Mouse (Mus musculus): ENCODE measurements around the gene Timm8b. TPM values are rescaled to one million over a fixed set of nuclear protein-coding genes. Genes with fewer than 3 reads are reported as not detected.
"Not testable (repeated sequence)": the region's sequence is repeated elsewhere in the genome, so short reads cannot be mapped to it uniquely, and the experiment has no call there.

The Timm8b gene
- polyA plus RNA-seq, 1 experiment from 2014 or later = 341 TPM

GRCm38 (mm10) chr9:50616766-50617603 is 13.3 kb downstream of the Timm8b start, which contains the start of the genes Pih1d2 and Nkapd1:
TSS of gene Pih1d2 (plus strand) at chr9:50617321.
TSS of gene Nkapd1 (minus strand) at chr9:50617464.
- Histone ChIP-seq H3K36me3 (ENCODE audit: control insufficient read depth, insufficient read depth, low read length) (peaks cover 38% of the 10 kb centered on the region), H3K9me3 (ENCODE audit: control insufficient read depth, low read length) (no peaks in the 10 kb centered on the region), H3K4me2 (ENCODE audit: low read length) (peak within 1 kb of the TSS; percentile 80), H3K4me3 (ENCODE audit: low read depth, low read length) (peak within 1 kb of the TSS; percentile 99), H3K4me1 (replicated peaks; ENCODE audit: control insufficient read depth, insufficient read depth, low read length) (peaks cover 8% of the 10 kb centered on the region; the same call in 1 of the 2 replicates), H3K27me3 (replicated peaks; ENCODE audit: control insufficient read depth, insufficient read depth, low read length) (no peaks in the 10 kb centered on the region), H3K9ac (ENCODE audit: low read length) (peak within 1 kb of the TSS; percentile 89), H3K27ac (ENCODE audit: low read depth) (peak within 1 kb of the TSS; percentile 96)
- peak; percentile 98 for DNase-seq (ENCODE audit: low spot score)
- ATAC-seq (replicated peaks; ENCODE audit: low FRiP score, low TSS enrichment, low read depth) = peak; percentile 98
- under 1% methylated on average over 80 of the region's 81 CpGs for WGBS

GRCm38 (mm10) chr9:50617794-50618330 is 14.2 kb downstream of the Timm8b start:
- WGBS = 63% methylated on average over 9 of the region's 9 CpGs
- peaks cover 29% of the 10 kb centered on the region for H3K36me3 ChIP-seq (ENCODE audit: control insufficient read depth, insufficient read depth, low read length)
- ATAC-seq (replicated peaks; ENCODE audit: low FRiP score, low TSS enrichment, low read depth) (no peak), DNase-seq (ENCODE audit: low spot score) (no peak)
- H3K27me3 ChIP-seq (replicated peaks; ENCODE audit: control insufficient read depth, insufficient read depth, low read length) = no peaks in the 10 kb centered on the region
- H3K4me2 ChIP-seq (ENCODE audit: low read length) = peak overlapping the region; percentile 80
- no peaks in the 10 kb centered on the region for H3K9me3 ChIP-seq (ENCODE audit: control insufficient read depth, low read length)
- no peak overlapping the region for H3K9ac ChIP-seq (ENCODE audit: low read length)
- H3K4me1 ChIP-seq (replicated peaks; ENCODE audit: control insufficient read depth, insufficient read depth, low read length) = peaks cover 8% of the 10 kb centered on the region; the same call in 1 of the 2 replicates
- peak overlapping the region; percentile 99 for H3K4me3 ChIP-seq (ENCODE audit: low read depth, low read length)
- no peak overlapping the region for H3K27ac ChIP-seq (ENCODE audit: low read depth)

- H3K4me1 ChIP-seq (replicated peaks; ENCODE audit: control insufficient read depth, insufficient read depth, low read length); H3K4me3 ChIP-seq (ENCODE audit: low read depth, low read length); ATAC-seq (replicated peaks; ENCODE audit: low FRiP score, low TSS enrichment, low read depth); H3K27ac ChIP-seq (ENCODE audit: low read depth); H3K4me2 ChIP-seq (ENCODE audit: low read length); DNase-seq (ENCODE audit: low spot score); H3K9ac ChIP-seq (ENCODE audit: low read length); H3K27me3 ChIP-seq (replicated peaks; ENCODE audit: control insufficient read depth, insufficient read depth, low read length); H3K9me3 ChIP-seq (ENCODE audit: control insufficient read depth, low read length): not testable (repeated sequence)
- WGBS = 93% methylated on average over 6 of the region's 8 CpGs
- peaks cover 24% of the 10 kb centered on the region for H3K36me3 ChIP-seq (ENCODE audit: control insufficient read depth, insufficient read depth, low read length)
Measured at GRCm38 (mm10) chr9:50630903-50631302, 27.2 kb downstream of the Timm8b start.

- no peak overlapping the region for H3K27ac ChIP-seq (ENCODE audit: low read depth)
- peak; percentile 23; the same call in 1 of the 2 replicates for ATAC-seq (replicated peaks; ENCODE audit: low FRiP score, low TSS enrichment, low read depth)
- H3K27me3 ChIP-seq (replicated peaks; ENCODE audit: control insufficient read depth, insufficient read depth, low read length) = no peaks in the 10 kb centered on the region
- H3K4me3 ChIP-seq (ENCODE audit: low read depth, low read length) = no peak overlapping the region
- H3K4me2 ChIP-seq (ENCODE audit: low read length) = no peak overlapping the region
- no peaks in the 10 kb centered on the region for H3K4me1 ChIP-seq (replicated peaks; ENCODE audit: control insufficient read depth, insufficient read depth, low read length)
- H3K36me3 ChIP-seq (ENCODE audit: control insufficient read depth, insufficient read depth, low read length) = peaks cover 35% of the 10 kb centered on the region
- H3K9ac ChIP-seq (ENCODE audit: low read length) = no peak overlapping the region
- H3K9me3 ChIP-seq (ENCODE audit: control insufficient read depth, low read length) = no peaks in the 10 kb centered on the region
- no peak for DNase-seq (ENCODE audit: low spot score)
- WGBS = 85% methylated on average over 6 of the region's 6 CpGs
Measured at GRCm38 (mm10) chr9:50632016-50632688, 28.4 kb downstream of the Timm8b start.

- Histone ChIP-seq H3K4me3 (ENCODE audit: low read depth, low read length) (no peak overlapping the region), H3K4me1 (replicated peaks; ENCODE audit: control insufficient read depth, insufficient read depth, low read length) (no peaks in the 10 kb centered on the region), H3K27ac (ENCODE audit: low read depth) (no peak overlapping the region), H3K9me3 (ENCODE audit: control insufficient read depth, low read length) (no peaks in the 10 kb centered on the region), H3K9ac (ENCODE audit: low read length) (no peak overlapping the region), H3K4me2 (ENCODE audit: low read length) (no peak overlapping the region), H3K36me3 (ENCODE audit: control insufficient read depth, insufficient read depth, low read length) (peaks cover 44% of the 10 kb centered on the region), H3K27me3 (replicated peaks; ENCODE audit: control insufficient read depth, insufficient read depth, low read length) (no peaks in the 10 kb centered on the region)
- WGBS = 62% methylated on average over 2 of the region's 2 CpGs
- DNase-seq (ENCODE audit: low spot score) (no peak), ATAC-seq (replicated peaks; ENCODE audit: low FRiP score, low TSS enrichment, low read depth) (no peak)
Measured at GRCm38 (mm10) chr9:50633059-50633458, 29.3 kb downstream of the Timm8b start.

GRCm38 (mm10) chr9:50634270-50634669 is 30.6 kb downstream of the Timm8b start:
- 94% methylated on average over 11 of the region's 11 CpGs for WGBS
- Histone ChIP-seq H3K27me3 (replicated peaks; ENCODE audit: control insufficient read depth, insufficient read depth, low read length) (no peaks in the 10 kb centered on the region), H3K9ac (ENCODE audit: low read length) (no peak overlapping the region), H3K27ac (ENCODE audit: low read depth) (no peak overlapping the region), H3K36me3 (ENCODE audit: control insufficient read depth, insufficient read depth, low read length) (peaks cover 53% of the 10 kb centered on the region), H3K4me3 (ENCODE audit: low read depth, low read length) (no peak overlapping the region), H3K4me2 (ENCODE audit: low read length) (no peak overlapping the region), H3K4me1 (replicated peaks; ENCODE audit: control insufficient read depth, insufficient read depth, low read length) (no peaks in the 10 kb centered on the region), H3K9me3 (ENCODE audit: control insufficient read depth, low read length) (no peaks in the 10 kb centered on the region)
- ATAC-seq (replicated peaks; ENCODE audit: low FRiP score, low TSS enrichment, low read depth) (no peak), DNase-seq (ENCODE audit: low spot score) (no peak)

- Histone ChIP-seq H3K4me3 (ENCODE audit: low read depth, low read length) (no peak overlapping the region), H3K36me3 (ENCODE audit: control insufficient read depth, insufficient read depth, low read length) (peaks cover 97% of the 10 kb centered on the region), H3K27me3 (replicated peaks; ENCODE audit: control insufficient read depth, insufficient read depth, low read length) (no peaks in the 10 kb centered on the region), H3K4me1 (replicated peaks; ENCODE audit: control insufficient read depth, insufficient read depth, low read length) (no peaks in the 10 kb centered on the region), H3K9ac (ENCODE audit: low read length) (no peak overlapping the region), H3K4me2 (ENCODE audit: low read length) (no peak overlapping the region), H3K9me3 (ENCODE audit: control insufficient read depth, low read length) (no peaks in the 10 kb centered on the region), H3K27ac (ENCODE audit: low read depth) (no peak overlapping the region)
- 79% methylated on average over 10 of the region's 10 CpGs for WGBS
- ATAC-seq (replicated peaks; ENCODE audit: low FRiP score, low TSS enrichment, low read depth) = no peak
- no peak for DNase-seq (ENCODE audit: low spot score)
Measured at GRCm38 (mm10) chr9:50646826-50647370, 43.2 kb downstream of the Timm8b start.

- no peak overlapping the region for H3K27ac ChIP-seq (ENCODE audit: low read depth)
- H3K4me2 ChIP-seq (ENCODE audit: low read length) = no peak overlapping the region
- peaks cover 83% of the 10 kb centered on the region for H3K36me3 ChIP-seq (ENCODE audit: control insufficient read depth, insufficient read depth, low read length)
- H3K9me3 ChIP-seq (ENCODE audit: control insufficient read depth, low read length) = no peaks in the 10 kb centered on the region
- ATAC-seq (replicated peaks; ENCODE audit: low FRiP score, low TSS enrichment, low read depth) (no peak), DNase-seq (ENCODE audit: low spot score) (no peak)
- WGBS = 94% methylated on average over 10 of the region's 10 CpGs
- no peaks in the 10 kb centered on the region for H3K27me3 ChIP-seq (replicated peaks; ENCODE audit: control insufficient read depth, insufficient read depth, low read length)
- no peak overlapping the region for H3K4me3 ChIP-seq (ENCODE audit: low read depth, low read length)
- H3K4me1 ChIP-seq (replicated peaks; ENCODE audit: control insufficient read depth, insufficient read depth, low read length) = no peaks in the 10 kb centered on the region
- H3K9ac ChIP-seq (ENCODE audit: low read length) = no peak overlapping the region
Measured at GRCm38 (mm10) chr9:50650503-50650902, 46.8 kb downstream of the Timm8b start.
